Mouse (Mus musculus) frontal cortex, postnatal 14 days (tissue): ENCODE data around the gene AC170998.1.
"Not testable (repeated sequence)": the region's sequence is repeated elsewhere in the genome, so short reads cannot be mapped to it uniquely, and the experiment has no call there.

Experiments used
- DNase-seq, 2 experiments: peaks; one replicate each; pipeline ENCODE4 v3.0.0; 2022; ENCODE audit warnings: low spot score in 2 of 2

AC170998.1 gene

GRCm38 (mm10) chr17:28756447-28756846 is 30.6 kb downstream of the AC170998.1 start:
- no peak for DNase-seq

GRCm38 (mm10) chr17:28757470-28757869 is 31.6 kb downstream of the AC170998.1 start:
- no peak for DNase-seq

- no peak for DNase-seq
Measured at GRCm38 (mm10) chr17:28760736-28761312, 34.9 kb downstream of the AC170998.1 start.

- DNase-seq, result peak; percentile 33 to 66
Measured at GRCm38 (mm10) chr17:28761871-28762270, 36.0 kb downstream of the AC170998.1 start.

- DNase-seq, result no peak
Measured at GRCm38 (mm10) chr17:28766203-28766602, 40.3 kb downstream of the AC170998.1 start.

- DNase-seq, result no peak
Measured at GRCm38 (mm10) chr17:28766781-28767515, 41.1 kb downstream of the AC170998.1 start.

- no peak for DNase-seq
Measured at GRCm38 (mm10) chr17:28769121-28769874, 43.4 kb downstream of the AC170998.1 start, which contains the start of gene Mapk13. Gene Mapk13, plus strand, starts transcription at chr17:28769297.

- DNase-seq, result no peak
Measured at GRCm38 (mm10) chr17:28769875-28770421, 44.1 kb downstream of the AC170998.1 start.

GRCm38 (mm10) chr17:28771289-28771688 is 45.4 kb downstream of the AC170998.1 start:
- DNase-seq, result no peak

- DNase-seq, result not testable (repeated sequence)
Measured at GRCm38 (mm10) chr17:28774303-28774702, 48.4 kb downstream of the AC170998.1 start.

GRCm38 (mm10) chr17:28775161-28775560 is 49.3 kb downstream of the AC170998.1 start:
- no peak for DNase-seq
